Mouse (Mus musculus): ENCODE measurements around the gene Cdk2. TPM values are rescaled to one million over a fixed set of nuclear protein-coding genes. Genes with fewer than 3 reads are reported as not detected.
"Not testable (repeated sequence)": the region's sequence is repeated elsewhere in the genome, so short reads cannot be mapped to it uniquely, and the experiment has no call there.

Cdk2 gene
- polyA plus RNA-seq, 1 experiment from 2014 or later: 90.3 TPM

DNA sequence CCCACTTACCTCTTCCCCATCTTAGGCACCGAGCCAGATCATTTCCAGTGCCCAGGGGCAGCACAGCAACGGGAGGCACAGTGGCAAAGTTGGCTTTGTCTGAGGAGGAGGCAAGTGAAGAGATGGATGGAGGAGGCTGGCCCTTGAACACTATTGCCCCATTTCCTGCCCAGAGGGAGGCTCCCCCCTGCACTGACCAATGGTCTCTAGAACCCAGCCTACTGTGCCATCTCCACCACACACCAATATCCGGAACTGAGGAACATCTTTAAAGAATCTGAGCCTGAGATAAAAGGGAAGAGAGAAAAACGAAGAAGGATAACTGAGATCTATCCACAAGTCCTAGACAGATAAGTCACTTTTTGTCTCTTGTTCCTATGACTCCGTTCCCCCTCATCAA is 23.2 kb upstream of the Cdk2 start:
- ATAC-seq (ENCODE audit: insufficient number of reproducible peaks, insufficient read depth, low FRiP score, low read depth): no peak
- Histone ChIP-seq H3K36me3 (ENCODE audit: control insufficient read depth, insufficient read depth, low read length) (no peaks in the 10 kb centered on the region), H3K4me1 (ENCODE audit: control insufficient read depth in 2 of 2, insufficient read depth in 2 of 2, low read length in 2 of 2) (no peaks in the 10 kb centered on the region), H3K4me3 (ENCODE audit: control insufficient read depth in 1 of 2, insufficient read depth in 1 of 2, low read depth in 1 of 2, low read length in 2 of 2) (no peak overlapping the region), H3K27me3 (ENCODE audit: control insufficient read depth, insufficient read depth, low read length) (no peaks in the 10 kb centered on the region), H3K9me3 (ENCODE audit: control insufficient read depth, low read length) (no peaks in the 10 kb centered on the region; the same call in 1 of the 2 replicates), H3K27ac (replicated peaks in 1 of 2; ENCODE audit: control insufficient read depth in 1 of 2, insufficient read depth in 1 of 2, low read depth in 2 of 2, low read length in 2 of 2) (no peak overlapping the region), H3K9ac (ENCODE audit: low read length) (no peak overlapping the region), H3K4me2 (ENCODE audit: low read length) (no peak overlapping the region)
- 70% methylated on average over 5 of the region's 5 CpGs for WGBS

GRCm38 (mm10) chr10:128725466-128725865 is 20.6 kb upstream of the Cdk2 start:
- H3K9me3 ChIP-seq (ENCODE audit: control insufficient read depth, low read length); H3K4me3 ChIP-seq (ENCODE audit: control insufficient read depth in 1 of 2, insufficient read depth in 1 of 2, low read depth in 1 of 2, low read length in 2 of 2); H3K36me3 ChIP-seq (ENCODE audit: control insufficient read depth, insufficient read depth, low read length); ATAC-seq (ENCODE audit: insufficient number of reproducible peaks, insufficient read depth, low FRiP score, low read depth); H3K4me1 ChIP-seq (ENCODE audit: control insufficient read depth in 2 of 2, insufficient read depth in 2 of 2, low read length in 2 of 2); H3K4me2 ChIP-seq (ENCODE audit: low read length); H3K27me3 ChIP-seq (ENCODE audit: control insufficient read depth, insufficient read depth, low read length); H3K9ac ChIP-seq (ENCODE audit: low read length); H3K27ac ChIP-seq (replicated peaks in 1 of 2; ENCODE audit: control insufficient read depth in 1 of 2, insufficient read depth in 1 of 2, low read depth in 2 of 2, low read length in 2 of 2): not testable (repeated sequence)
- WGBS: 75% methylated on average over 3 of the region's 4 CpGs

DNA sequence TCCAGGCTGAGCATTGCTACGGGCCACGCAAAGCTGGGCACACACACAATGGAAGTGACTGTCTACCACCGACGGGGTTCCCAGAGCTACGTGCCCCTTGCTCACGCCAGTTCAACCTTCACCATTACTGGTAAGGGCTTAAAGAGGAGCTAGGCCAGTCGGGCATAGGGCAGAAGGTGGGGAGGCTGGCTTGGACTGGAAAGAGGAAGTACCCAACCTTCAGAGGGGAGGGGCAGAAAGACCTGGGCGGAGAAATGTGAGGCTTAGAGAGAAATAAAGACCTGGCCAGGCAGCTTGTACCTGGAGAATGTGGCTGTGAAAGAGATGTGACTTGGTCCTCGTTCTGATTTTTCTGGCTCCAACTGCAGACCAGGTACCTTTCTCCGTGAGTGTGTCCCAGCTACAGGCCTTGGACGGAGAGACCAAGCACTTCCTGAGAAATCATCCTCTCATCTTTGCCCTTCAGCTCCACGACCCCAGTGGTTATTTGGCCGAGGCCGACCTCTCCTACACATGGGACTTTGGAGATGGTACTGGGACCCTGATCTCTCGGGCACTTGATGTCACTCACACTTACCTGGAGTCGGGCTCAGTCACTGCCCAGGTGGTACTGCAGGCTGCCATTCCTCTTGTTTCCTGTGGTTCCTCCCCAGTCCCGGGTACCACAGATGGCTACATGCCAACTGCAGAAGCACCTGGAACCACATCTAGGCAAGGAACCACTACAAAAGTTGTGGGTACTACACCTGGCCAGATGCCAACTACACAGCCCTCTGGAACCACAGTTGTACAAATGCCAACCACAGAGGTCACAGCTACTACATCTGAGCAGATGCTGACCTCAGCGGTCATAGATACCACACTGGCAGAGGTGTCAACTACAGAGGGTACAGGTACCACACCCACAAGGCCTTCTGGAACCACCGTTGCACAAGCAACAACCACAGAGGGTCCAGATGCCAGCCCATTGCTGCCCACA is 11.0 kb upstream of the Cdk2 start:
- 80% methylated on average over 19 of the region's 19 CpGs for WGBS
- no peak for ATAC-seq (ENCODE audit: insufficient number of reproducible peaks, insufficient read depth, low FRiP score, low read depth)
- H3K4me1 ChIP-seq (ENCODE audit: control insufficient read depth in 2 of 2, insufficient read depth in 2 of 2, low read length in 2 of 2): no peaks in the 10 kb centered on the region

GRCm38 (mm10) chr10:128711318-128711717 is 6.5 kb upstream of the Cdk2 start:
- not testable (repeated sequence) for H3K9ac ChIP-seq (ENCODE audit: low read length); H3K27me3 ChIP-seq (ENCODE audit: control insufficient read depth, insufficient read depth, low read length); H3K9me3 ChIP-seq (ENCODE audit: control insufficient read depth, low read length); H3K27ac ChIP-seq (replicated peaks in 1 of 2; ENCODE audit: control insufficient read depth in 1 of 2, insufficient read depth in 1 of 2, low read depth in 2 of 2, low read length in 2 of 2); H3K36me3 ChIP-seq (ENCODE audit: control insufficient read depth, insufficient read depth, low read length); H3K4me1 ChIP-seq (ENCODE audit: control insufficient read depth in 2 of 2, insufficient read depth in 2 of 2, low read length in 2 of 2); H3K4me3 ChIP-seq (ENCODE audit: control insufficient read depth in 1 of 2, insufficient read depth in 1 of 2, low read depth in 1 of 2, low read length in 2 of 2); H3K4me2 ChIP-seq (ENCODE audit: low read length); ATAC-seq (ENCODE audit: insufficient number of reproducible peaks, insufficient read depth, low FRiP score, low read depth)
- 89% methylated on average over 7 of the region's 7 CpGs for WGBS

More for the DNA sequence above, 11.0 kb upstream of the Cdk2 start:
- H3K4me2 ChIP-seq (ENCODE audit: low read length): no peak overlapping the region
- no peak overlapping the region for H3K9ac ChIP-seq (ENCODE audit: low read length)
- H3K4me3 ChIP-seq (ENCODE audit: control insufficient read depth in 1 of 2, insufficient read depth in 1 of 2, low read depth in 1 of 2, low read length in 2 of 2): no peak overlapping the region
- H3K9me3 ChIP-seq (ENCODE audit: control insufficient read depth, low read length): no peaks in the 10 kb centered on the region
- H3K27ac ChIP-seq (replicated peaks in 1 of 2; ENCODE audit: control insufficient read depth in 1 of 2, insufficient read depth in 1 of 2, low read depth in 2 of 2, low read length in 2 of 2): no peak overlapping the region
- no peaks in the 10 kb centered on the region for H3K36me3 ChIP-seq (ENCODE audit: control insufficient read depth, insufficient read depth, low read length)
- no peaks in the 10 kb centered on the region for H3K27me3 ChIP-seq (ENCODE audit: control insufficient read depth, insufficient read depth, low read length)

DNA sequence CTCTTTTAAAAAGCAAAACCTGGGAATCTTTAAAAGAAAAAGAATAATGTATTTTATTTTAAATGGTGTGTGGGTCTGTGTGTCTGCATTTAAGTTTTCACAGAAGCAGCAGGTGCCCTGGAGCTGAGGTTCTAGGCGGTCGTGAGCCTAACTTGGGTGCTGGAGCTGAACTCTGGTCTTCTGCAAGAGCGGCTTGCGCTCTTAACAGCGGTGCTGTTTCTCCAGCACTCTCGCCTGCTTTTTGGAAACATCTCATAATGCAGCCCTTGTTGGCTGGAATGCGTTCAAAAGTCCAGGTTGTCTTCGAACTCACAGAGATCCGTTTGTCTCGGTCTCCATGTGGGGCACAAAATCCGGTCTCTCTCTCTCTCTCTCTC is 474 bp upstream of the Cdk2 start:
- peaks cover 31% of the 10 kb centered on the region for H3K36me3 ChIP-seq (ENCODE audit: control insufficient read depth, insufficient read depth, low read length)
- ATAC-seq (ENCODE audit: insufficient number of reproducible peaks, insufficient read depth, low FRiP score, low read depth): no peak

GRCm38 (mm10) chr10:128703895-128704294 is 936 bp downstream of the Cdk2 start, which contains the start of gene Pmel:
Pmel (plus strand) TSS chr10:128704195.
- peak within 1 kb of the TSS; percentile 68 for H3K4me2 ChIP-seq (ENCODE audit: low read length)
- peaks cover 12 to 29% of the 10 kb centered on the region in 2 experiments for H3K4me1 ChIP-seq (ENCODE audit: control insufficient read depth in 2 of 2, insufficient read depth in 2 of 2, low read length in 2 of 2)
- peak within 1 kb of the TSS; percentile 87 to 97 for H3K27ac ChIP-seq (replicated peaks in 1 of 2; ENCODE audit: control insufficient read depth in 1 of 2, insufficient read depth in 1 of 2, low read depth in 2 of 2, low read length in 2 of 2)
- H3K9me3 ChIP-seq (ENCODE audit: control insufficient read depth, low read length): no peaks in the 10 kb centered on the region
- peak within 1 kb of the TSS; percentile 89 for H3K9ac ChIP-seq (ENCODE audit: low read length)
- H3K36me3 ChIP-seq (ENCODE audit: control insufficient read depth, insufficient read depth, low read length): peaks cover 45% of the 10 kb centered on the region
- H3K27me3 ChIP-seq (ENCODE audit: control insufficient read depth, insufficient read depth, low read length): no peaks in the 10 kb centered on the region
- peak within 1 kb of the TSS; percentile 69 to 77 for H3K4me3 ChIP-seq (ENCODE audit: control insufficient read depth in 1 of 2, insufficient read depth in 1 of 2, low read depth in 1 of 2, low read length in 2 of 2)
- ATAC-seq (ENCODE audit: insufficient number of reproducible peaks, insufficient read depth, low FRiP score, low read depth): no peak
- WGBS: 19% methylated on average over 4 of the region's 4 CpGs

More for the DNA sequence above, 474 bp upstream of the Cdk2 start:
- peaks cover 5 to 19% of the 10 kb centered on the region in 2 experiments for H3K4me1 ChIP-seq (ENCODE audit: control insufficient read depth in 2 of 2, insufficient read depth in 2 of 2, low read length in 2 of 2)
- H3K27me3 ChIP-seq (ENCODE audit: control insufficient read depth, insufficient read depth, low read length): no peaks in the 10 kb centered on the region
- H3K9me3 ChIP-seq (ENCODE audit: control insufficient read depth, low read length): no peaks in the 10 kb centered on the region
- 9% methylated on average over 11 of the region's 11 CpGs for WGBS
- H3K4me2 ChIP-seq (ENCODE audit: low read length): peak overlapping the region; percentile 68
- H3K9ac ChIP-seq (ENCODE audit: low read length): peak overlapping the region; percentile 89
- H3K4me3 ChIP-seq (ENCODE audit: control insufficient read depth in 1 of 2, insufficient read depth in 1 of 2, low read depth in 1 of 2, low read length in 2 of 2): peak overlapping the region; percentile 36 to 77
- peak overlapping the region; percentile 42 to 97 for H3K27ac ChIP-seq (replicated peaks in 1 of 2; ENCODE audit: control insufficient read depth in 1 of 2, insufficient read depth in 1 of 2, low read depth in 2 of 2, low read length in 2 of 2)

DNA sequence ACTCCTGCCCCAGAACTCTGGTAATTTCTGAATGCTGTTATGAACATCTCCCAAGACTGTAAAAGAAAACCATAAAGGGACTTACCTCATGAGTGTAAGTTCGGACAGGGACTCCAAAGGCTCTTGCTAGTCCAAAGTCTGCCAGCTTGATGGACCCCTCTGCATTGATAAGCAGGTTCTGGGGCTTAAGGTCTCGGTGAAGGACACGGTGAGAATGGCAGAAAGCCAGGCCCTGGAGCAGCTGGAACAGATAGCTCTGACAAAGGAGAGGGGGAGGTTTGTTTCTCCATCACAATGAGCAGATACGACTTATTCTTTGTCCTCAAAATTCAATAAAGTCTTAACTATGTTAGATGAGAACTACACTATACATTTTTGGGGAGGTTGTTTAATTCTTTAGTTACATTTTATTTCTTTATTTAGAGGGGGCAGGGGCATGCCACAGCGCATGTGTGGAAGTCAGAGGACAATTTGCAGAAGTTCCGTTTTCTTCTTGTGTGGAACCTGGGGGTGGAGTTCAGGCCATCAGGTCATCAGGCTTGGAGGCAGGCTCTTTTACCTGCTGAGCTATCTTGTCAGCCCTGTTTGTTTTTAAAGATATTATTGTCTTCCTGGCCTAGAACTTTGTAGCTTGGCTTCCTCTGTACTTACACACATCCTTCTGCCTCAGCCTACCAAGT is 2.4 kb downstream of the Cdk2 start:
- Histone ChIP-seq H3K9ac (ENCODE audit: low read length) (0 out of 2 replicates have a peak overlapping the region, but pooled peaks have one; percentile 21), H3K4me3 (ENCODE audit: control insufficient read depth in 1 of 2, insufficient read depth in 1 of 2, low read depth in 1 of 2, low read length in 2 of 2) (no peak overlapping the region), H3K36me3 (ENCODE audit: control insufficient read depth, insufficient read depth, low read length) (peaks cover 57% of the 10 kb centered on the region), H3K27ac (replicated peaks in 1 of 2; ENCODE audit: control insufficient read depth in 1 of 2, insufficient read depth in 1 of 2, low read depth in 2 of 2, low read length in 2 of 2) (peak overlapping the region in 1 of 2 experiments; percentile 39; a peak in 1 of 4 replicates), H3K4me1 (ENCODE audit: control insufficient read depth in 2 of 2, insufficient read depth in 2 of 2, low read length in 2 of 2) (peaks cover 14 to 31% of the 10 kb centered on the region in 2 experiments), H3K27me3 (ENCODE audit: control insufficient read depth, insufficient read depth, low read length) (no peaks in the 10 kb centered on the region), H3K9me3 (ENCODE audit: control insufficient read depth, low read length) (no peaks in the 10 kb centered on the region), H3K4me2 (ENCODE audit: low read length) (0 out of 2 replicates have a peak overlapping the region, but pooled peaks have one; percentile 13)
- no peak for ATAC-seq (ENCODE audit: insufficient number of reproducible peaks, insufficient read depth, low FRiP score, low read depth)
- WGBS: 44% methylated on average over 6 of the region's 6 CpGs
